Mouse (Mus musculus): ENCODE data around the gene Fgd6.

GRCm38 (mm10) chr10:94045301-94045700, 9.5 kb downstream of the Fgd6 start:
- TF ChIP-seq CTCF (IDR thresholded peaks at IDR 0.05; ENCODE audit: low read depth, low read length) (no peak), TAL1 (conservative IDR thresholded peaks at IDR 0.05; ENCODE audit: low read depth, low read length) (no peak), POLR2AphosphoS5 (IDR thresholded peaks at IDR 0.05; ENCODE audit: insufficient replicate concordance, low read depth, low read length) (no peak), GATA1 (IDR thresholded peaks at IDR 0.05; ENCODE audit: borderline replicate concordance, low read length) (no peak), GATA2 (IDR thresholded peaks at IDR 0.05; ENCODE audit: borderline replicate concordance, low read depth, low read length) (no peak)

Measured in G1E (cell line).